Mouse (Mus musculus): ENCODE measurements around the gene Lcn8.

- TF ChIP-seq POLR2A (IDR thresholded peaks at IDR 0.05; ENCODE audit: insufficient read length, low read depth) (no peak), TCF3 (IDR thresholded peaks at IDR 0.05; ENCODE audit: insufficient read length, low read depth) (no peak), E2F4 (IDR thresholded peaks at IDR 0.05; ENCODE audit: insufficient read depth) (no peak), USF1 (IDR thresholded peaks at IDR 0.05; ENCODE audit: low read depth) (no peak), CEBPB (IDR thresholded peaks at IDR 0.05; ENCODE audit: insufficient read depth, poor library complexity, severe bottlenecking) (no peak), REST (IDR thresholded peaks at IDR 0.05; ENCODE audit: insufficient read depth, insufficient read length) (no peak), MYOD1 (IDR thresholded peaks at IDR 0.05; ENCODE audit: control insufficient read depth in 1 of 3, insufficient read length in 2 of 3, low read depth in 2 of 3) (no peak), POLR2AphosphoS2 (IDR thresholded peaks at IDR 0.05; ENCODE audit: insufficient read length, low read depth) (no peak), MAX (IDR thresholded peaks at IDR 0.05; ENCODE audit: low read depth) (no peak)
These were observed 10.6 kb downstream of the Lcn8 start for GRCm38 (mm10) chr2:25663511-25663910.
